Mouse (Mus musculus): ENCODE data around the gene Zer1. TPM values are rescaled to one million over a fixed set of nuclear protein-coding genes. Genes with fewer than 3 reads are reported as not detected.
A peak's percentile ranks its signal among the peaks of the same experiment; 100 is the strongest.

The Zer1 gene
- total and polyA plus RNA-seq, 2 experiments from 2014 or later: 14.7 to 93.2 TPM

DNA sequence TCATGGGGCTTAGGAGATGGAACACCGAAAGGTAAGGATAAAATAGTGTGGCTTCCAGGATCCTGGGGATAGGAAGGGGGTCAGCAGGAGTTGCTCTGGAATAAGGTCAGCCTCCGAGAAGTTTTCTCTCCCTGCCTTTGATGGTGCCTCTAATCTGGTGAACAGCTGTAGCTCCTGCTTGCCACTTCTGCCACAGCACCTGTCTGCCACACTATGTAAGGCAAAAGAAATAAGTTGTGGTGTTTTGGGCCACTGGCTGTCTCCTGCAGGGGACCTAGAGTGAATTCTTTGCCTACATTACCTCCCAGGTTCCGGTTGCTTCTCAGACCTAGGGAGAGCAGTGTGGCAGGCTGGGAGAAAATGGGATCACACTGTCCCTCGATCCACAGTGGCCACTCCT is 45.6 kb downstream of the Zer1 start:
- H3K27ac ChIP-seq (ENCODE audit: low read depth, low read length): no peak overlapping the region
- peaks cover 6% of the 10 kb centered on the region; the same call in 1 of the 2 replicates for H3K36me3 ChIP-seq (ENCODE audit: insufficient read depth, low read length)
- DNase-seq (ENCODE audit: low spot score) (no peak), ATAC-seq (ENCODE audit: low FRiP score) (no peak)
- no peak overlapping the region for H3K9ac ChIP-seq (replicated peaks; ENCODE audit: low read length, poor library complexity, severe bottlenecking)
- H3K4me1 ChIP-seq (ENCODE audit: insufficient read depth, low read length): peaks cover 4% of the 10 kb centered on the region; the same call in 1 of the 2 replicates
- WGBS: 77% methylated on average over 4 of the region's 4 CpGs
- H3K27me3 ChIP-seq (ENCODE audit: insufficient read depth, low read length): no peaks in the 10 kb centered on the region
- no peak for TF ChIP-seq CTCF (IDR thresholded peaks at IDR 0.05)
- H3K4me2 ChIP-seq (ENCODE audit: low read depth, low read length, poor library complexity, severe bottlenecking): no peak overlapping the region
- H3K9me3 ChIP-seq (ENCODE audit: low read length): no peaks in the 10 kb centered on the region
- H3K4me3 ChIP-seq (ENCODE audit: low read depth, low read length): no peak overlapping the region

DNA sequence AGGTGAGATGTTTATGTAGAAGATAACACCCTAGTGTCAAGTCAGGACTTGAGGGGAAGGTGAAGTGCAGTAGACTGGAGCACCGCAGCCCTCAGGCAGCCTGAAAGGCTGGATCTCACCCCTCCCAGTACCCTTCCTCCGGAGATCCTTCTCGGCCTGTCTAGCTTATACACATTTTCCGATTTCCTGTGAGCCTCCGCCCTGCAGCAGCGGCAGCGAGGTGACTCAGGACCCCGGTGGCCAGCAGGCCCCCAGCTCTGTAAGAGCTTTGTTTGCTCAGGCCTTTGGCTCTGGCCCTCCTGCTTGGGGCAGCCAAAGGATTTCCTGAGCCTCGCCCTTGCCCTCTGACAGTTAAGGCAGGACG is 46.1 kb downstream of the Zer1 start:
- H3K36me3 ChIP-seq (ENCODE audit: insufficient read depth, low read length): peaks cover 8% of the 10 kb centered on the region; the same call in 1 of the 2 replicates
- peak overlapping the region; percentile 89 for H3K4me2 ChIP-seq (ENCODE audit: low read depth, low read length, poor library complexity, severe bottlenecking)
- no peak for ATAC-seq (ENCODE audit: low FRiP score)
- H3K27ac ChIP-seq (ENCODE audit: low read depth, low read length): no peak overlapping the region
- H3K4me1 ChIP-seq (ENCODE audit: insufficient read depth, low read length): peaks cover 4% of the 10 kb centered on the region; the same call in 1 of the 2 replicates
- WGBS: 23% methylated on average over 10 of the region's 10 CpGs
- H3K9ac ChIP-seq (replicated peaks; ENCODE audit: low read length, poor library complexity, severe bottlenecking): no peak overlapping the region
- peak overlapping the region; percentile 38; the same call in 1 of the 2 replicates for H3K4me3 ChIP-seq (ENCODE audit: low read depth, low read length)
- no peak for TF ChIP-seq CTCF (IDR thresholded peaks at IDR 0.05)
- H3K27me3 ChIP-seq (ENCODE audit: insufficient read depth, low read length): no peaks in the 10 kb centered on the region
- no peaks in the 10 kb centered on the region for H3K9me3 ChIP-seq (ENCODE audit: low read length)
- DNase-seq (ENCODE audit: low spot score): no peak

DNA sequence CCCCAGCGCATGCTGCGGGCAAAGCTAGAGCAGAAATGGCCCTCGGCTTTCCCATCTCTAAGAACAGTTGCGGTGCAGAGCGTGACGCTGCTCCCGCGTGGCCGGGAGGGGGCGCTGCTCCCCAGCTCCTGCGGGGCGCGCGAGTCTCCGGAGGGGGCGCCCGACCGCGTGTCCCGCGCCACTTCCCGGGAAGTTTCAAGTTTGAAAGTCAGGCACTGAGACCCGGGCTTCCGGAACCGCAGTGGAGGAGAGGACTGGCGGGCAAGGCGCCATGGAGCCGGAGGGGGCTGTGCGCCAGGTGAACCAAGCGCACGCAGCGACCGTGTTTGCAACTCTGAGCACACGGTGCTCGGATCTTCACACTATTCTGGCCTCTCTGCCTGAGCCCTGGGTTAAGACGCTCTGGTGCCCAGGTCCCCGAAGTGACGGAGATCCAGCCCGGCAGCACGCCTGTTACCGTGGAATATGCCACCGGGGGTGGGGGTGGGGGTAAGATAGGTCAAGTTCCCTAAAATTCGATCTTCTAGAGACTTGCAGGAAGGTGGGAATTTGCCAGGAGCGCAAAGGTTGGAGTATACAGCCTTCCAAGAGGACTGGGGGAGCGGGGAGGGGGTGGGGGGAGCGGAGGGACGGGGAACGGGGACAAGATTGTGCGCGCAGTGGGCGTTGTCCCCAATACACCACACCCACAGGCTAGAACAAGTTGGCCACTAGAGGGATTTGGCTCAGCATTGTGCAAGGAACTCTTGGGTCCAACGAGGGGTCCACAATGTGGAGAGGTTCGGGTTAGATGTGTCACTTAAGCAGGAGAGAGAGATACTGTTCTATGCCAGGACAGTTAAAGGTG is 46.7 kb downstream of the Zer1 start, which contains the start of gene Pkn3:
Gene Pkn3, plus strand, starts transcription at position 183 of the 847 bp plus-strand sequence.
- TF ChIP-seq CTCF (IDR thresholded peaks at IDR 0.05): peak; percentile 98
- peaks cover 9% of the 10 kb centered on the region for H3K36me3 ChIP-seq (ENCODE audit: insufficient read depth, low read length)
- H3K27me3 ChIP-seq (ENCODE audit: insufficient read depth, low read length): no peaks in the 10 kb centered on the region
- H3K27ac ChIP-seq (ENCODE audit: low read depth, low read length): no peak within 1 kb of the TSS
- 2% methylated on average over 52 of the region's 53 CpGs for WGBS
- peaks cover 4% of the 10 kb centered on the region; the same call in 1 of the 2 replicates for H3K4me1 ChIP-seq (ENCODE audit: insufficient read depth, low read length)
- peak within 1 kb of the TSS; percentile 38 for H3K4me3 ChIP-seq (ENCODE audit: low read depth, low read length)
- H3K9ac ChIP-seq (replicated peaks; ENCODE audit: low read length, poor library complexity, severe bottlenecking): no peak within 1 kb of the TSS
- H3K9me3 ChIP-seq (ENCODE audit: low read length): no peaks in the 10 kb centered on the region
- peak; percentile 80 for DNase-seq (ENCODE audit: low spot score)
- peak within 1 kb of the TSS; percentile 89 for H3K4me2 ChIP-seq (ENCODE audit: low read depth, low read length, poor library complexity, severe bottlenecking)
- peak; percentile 78 for ATAC-seq (ENCODE audit: low FRiP score)

DNA sequence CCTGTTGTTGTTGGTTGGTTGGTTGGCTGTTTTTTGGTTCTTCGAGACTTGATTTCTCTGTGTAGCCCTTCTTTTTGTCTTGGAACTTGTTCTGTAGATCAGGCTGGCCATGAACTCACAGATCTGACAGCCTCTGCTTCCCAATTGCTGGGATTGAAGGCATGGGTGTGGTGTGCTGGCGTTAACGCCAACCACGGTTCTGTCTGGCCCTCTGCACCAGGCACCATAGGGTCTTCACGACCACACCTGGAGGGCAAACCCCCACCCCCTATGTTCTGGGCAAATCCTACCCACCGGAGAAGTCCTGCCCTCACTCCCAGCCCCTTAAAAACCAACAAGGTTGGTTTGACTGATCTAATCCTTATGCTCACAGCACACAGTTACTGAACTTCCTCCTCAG is 47.4 kb downstream of the Zer1 start:
- H3K9me3 ChIP-seq (ENCODE audit: low read length): no peaks in the 10 kb centered on the region
- DNase-seq (ENCODE audit: low spot score) (no peak), ATAC-seq (ENCODE audit: low FRiP score) (no peak)
- H3K27me3 ChIP-seq (ENCODE audit: insufficient read depth, low read length): no peaks in the 10 kb centered on the region
- H3K36me3 ChIP-seq (ENCODE audit: insufficient read depth, low read length): peaks cover 9% of the 10 kb centered on the region
- peaks cover 4% of the 10 kb centered on the region; the same call in 1 of the 2 replicates for H3K4me1 ChIP-seq (ENCODE audit: insufficient read depth, low read length)
- 68% methylated on average over 6 of the region's 6 CpGs for WGBS
- TF ChIP-seq CTCF (IDR thresholded peaks at IDR 0.05): no peak
- no peak overlapping the region; the same call in 1 of the 2 replicates for H3K4me3 ChIP-seq (ENCODE audit: low read depth, low read length)
- H3K9ac ChIP-seq (replicated peaks; ENCODE audit: low read length, poor library complexity, severe bottlenecking): no peak overlapping the region
- H3K27ac ChIP-seq (ENCODE audit: low read depth, low read length): no peak overlapping the region
- H3K4me2 ChIP-seq (ENCODE audit: low read depth, low read length, poor library complexity, severe bottlenecking): peak overlapping the region; percentile 89

DNA sequence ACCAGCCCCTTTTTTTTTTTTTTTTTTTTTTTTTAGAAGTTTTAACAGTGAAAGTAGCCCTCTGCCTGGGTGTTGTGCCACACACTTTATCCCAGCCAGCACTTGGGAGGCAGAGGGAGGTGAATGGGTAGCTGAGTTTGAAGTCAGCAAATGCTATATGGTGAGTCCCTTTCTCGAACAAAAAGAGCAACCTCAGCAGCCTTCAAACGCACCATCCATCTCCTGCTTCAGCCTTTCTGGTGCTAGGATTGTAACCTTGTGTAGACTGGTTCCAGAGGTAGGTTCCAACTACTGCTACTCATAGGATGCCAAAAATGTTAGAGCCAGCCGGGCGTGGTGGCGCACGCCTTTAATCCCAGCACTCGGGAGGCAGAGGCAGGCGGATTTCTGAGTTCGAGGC is 47.9 kb downstream of the Zer1 start:
- Histone ChIP-seq H3K4me2 (ENCODE audit: low read depth, low read length, poor library complexity, severe bottlenecking) (no peak overlapping the region), H3K27ac (ENCODE audit: low read depth, low read length) (no peak overlapping the region), H3K4me3 (ENCODE audit: low read depth, low read length) (no peak overlapping the region), H3K9ac (replicated peaks; ENCODE audit: low read length, poor library complexity, severe bottlenecking) (no peak overlapping the region), H3K27me3 (ENCODE audit: insufficient read depth, low read length) (no peaks in the 10 kb centered on the region), H3K36me3 (ENCODE audit: insufficient read depth, low read length) (peaks cover 9% of the 10 kb centered on the region), H3K4me1 (ENCODE audit: insufficient read depth, low read length) (peaks cover 4% of the 10 kb centered on the region; the same call in 1 of the 2 replicates), H3K9me3 (ENCODE audit: low read length) (no peaks in the 10 kb centered on the region)
- DNase-seq (ENCODE audit: low spot score) (no peak), ATAC-seq (ENCODE audit: low FRiP score) (no peak)
- TF ChIP-seq CTCF (IDR thresholded peaks at IDR 0.05): no peak
- 94% methylated on average over 7 of the region's 9 CpGs for WGBS

DNA sequence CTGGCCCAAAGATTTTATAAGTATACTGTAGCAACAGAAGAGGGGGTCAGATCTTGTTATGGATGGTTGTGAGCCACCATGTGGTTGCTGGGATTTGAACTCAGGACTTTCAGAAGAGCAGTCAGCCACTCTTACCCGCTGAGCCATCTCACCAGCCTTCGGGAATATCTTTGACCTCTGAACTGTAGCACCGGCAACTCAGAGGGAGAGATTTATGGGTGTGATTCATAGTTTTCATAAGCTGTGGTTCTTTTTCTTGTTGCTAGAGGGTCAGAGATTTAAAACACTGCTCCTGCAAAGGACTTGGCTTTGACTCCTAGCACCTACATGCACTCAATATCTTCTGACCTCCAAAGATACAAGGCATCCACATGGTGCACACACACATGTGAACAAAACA is 48.8 kb downstream of the Zer1 start:
- TF ChIP-seq CTCF (IDR thresholded peaks at IDR 0.05): no peak
- H3K4me1 ChIP-seq (ENCODE audit: insufficient read depth, low read length): peaks cover 4% of the 10 kb centered on the region; the same call in 1 of the 2 replicates
- H3K27ac ChIP-seq (ENCODE audit: low read depth, low read length): no peak overlapping the region
- 92% methylated on average over 3 of the region's 3 CpGs for WGBS
- ATAC-seq (ENCODE audit: low FRiP score) (no peak), DNase-seq (ENCODE audit: low spot score) (no peak)
- no peak overlapping the region for H3K4me2 ChIP-seq (ENCODE audit: low read depth, low read length, poor library complexity, severe bottlenecking)
- no peak overlapping the region for H3K9ac ChIP-seq (replicated peaks; ENCODE audit: low read length, poor library complexity, severe bottlenecking)
- peaks cover 10% of the 10 kb centered on the region for H3K36me3 ChIP-seq (ENCODE audit: insufficient read depth, low read length)
- H3K9me3 ChIP-seq (ENCODE audit: low read length): no peaks in the 10 kb centered on the region
- H3K27me3 ChIP-seq (ENCODE audit: insufficient read depth, low read length): no peaks in the 10 kb centered on the region
- H3K4me3 ChIP-seq (ENCODE audit: low read depth, low read length): no peak overlapping the region

Measured in midbrain, postnatal 0 days (tissue).